Mouse (Mus musculus): ENCODE results near the gene Tmem221.
A peak's percentile ranks its signal among the peaks of the same experiment; 100 is the strongest.

Gene Tmem221

GRCm38 (mm10) chr8:71577856-71578387 lies 19.3 kb upstream of the Tmem221 start:
- no peak for DNase-seq

DNA sequence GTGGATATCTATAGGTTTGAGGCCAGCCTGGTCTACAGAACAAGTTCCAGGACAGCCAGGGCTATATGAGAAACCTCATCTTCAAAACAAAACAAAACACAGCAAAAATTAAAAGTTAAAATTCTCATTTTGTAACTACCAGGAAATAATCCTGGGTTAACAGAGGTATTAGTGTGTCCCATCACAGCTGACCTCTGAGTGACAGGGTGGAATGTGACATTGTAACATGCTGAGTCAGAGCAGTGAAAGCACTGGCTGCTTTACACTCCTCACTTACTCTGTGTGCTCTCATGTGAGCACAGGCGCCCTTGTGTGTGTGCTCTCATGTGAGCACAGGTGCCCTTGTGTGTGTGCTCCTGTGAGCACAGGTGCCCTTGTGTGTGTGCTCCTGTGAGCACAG lies 16.3 kb upstream of the Tmem221 start:
- no peak for DNase-seq

DNA sequence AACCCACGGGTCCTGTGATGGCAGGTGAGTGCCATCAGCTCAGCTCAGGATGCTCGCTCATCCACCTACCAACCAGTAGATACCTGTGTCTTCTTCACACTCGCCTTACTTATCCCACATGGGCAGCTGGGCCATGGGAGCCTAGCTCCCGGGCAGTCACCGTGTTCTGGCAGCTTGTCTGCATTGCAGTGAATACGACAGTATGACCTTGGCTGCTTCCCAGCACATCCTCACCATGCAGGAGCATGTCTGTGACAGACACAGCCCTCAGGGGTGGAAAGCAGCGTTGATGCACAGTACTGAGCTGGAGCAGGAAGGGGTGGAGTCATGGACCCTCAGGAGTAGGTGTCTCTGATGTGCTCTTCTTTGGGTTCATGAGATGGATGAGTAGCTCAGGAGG lies 15.8 kb upstream of the Tmem221 start:
- no peak for DNase-seq

DNA sequence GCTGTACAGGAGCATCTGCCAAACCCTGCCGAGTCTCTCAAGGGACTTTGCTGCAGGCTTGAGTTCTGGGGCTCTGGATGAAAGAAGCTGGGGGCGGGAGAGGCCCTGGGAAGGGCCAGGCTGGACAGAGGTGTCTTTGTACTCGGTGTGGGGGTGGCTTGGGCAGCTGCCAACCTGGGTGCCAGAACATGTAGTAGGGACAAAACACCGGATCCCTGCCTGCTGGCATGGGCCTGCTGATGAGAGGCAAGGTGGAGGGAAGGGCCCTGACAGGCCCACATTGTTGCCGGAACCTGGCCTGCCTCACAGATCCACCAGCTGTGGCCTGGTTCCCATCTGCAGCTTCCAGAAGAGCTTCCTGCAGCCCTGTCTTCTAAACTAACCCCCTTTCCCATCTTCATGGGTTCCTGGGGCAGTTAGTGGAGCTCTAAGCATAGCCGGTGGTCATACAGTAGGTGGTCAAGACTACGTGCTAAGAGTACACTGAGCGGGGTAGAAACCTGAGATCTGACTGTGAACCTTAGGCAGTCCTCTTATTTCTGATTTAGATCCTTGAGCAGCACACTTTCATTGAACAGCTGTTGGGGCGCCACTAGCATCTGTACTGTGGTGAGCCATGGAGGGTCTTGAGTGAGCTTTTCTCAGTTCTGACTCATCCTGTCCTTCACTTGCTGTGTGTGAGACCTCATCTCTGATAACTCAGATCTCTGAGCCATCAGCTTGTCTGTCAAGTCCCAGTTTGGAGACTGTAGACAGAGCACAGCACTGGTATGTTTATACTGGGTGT lies 14.4 kb upstream of the Tmem221 start:
- peak; percentile 83 for DNase-seq

- no peak for DNase-seq
Measured at GRCm38 (mm10) chr8:71572077-71572476, 13.4 kb upstream of the Tmem221 start.

- peak; percentile 99 for DNase-seq
Measured at GRCm38 (mm10) chr8:71570291-71570954, 11.8 kb upstream of the Tmem221 start.

- DNase-seq = peak; percentile 98
Measured at GRCm38 (mm10) chr8:71569366-71570290, 11.0 kb upstream of the Tmem221 start.

DNA sequence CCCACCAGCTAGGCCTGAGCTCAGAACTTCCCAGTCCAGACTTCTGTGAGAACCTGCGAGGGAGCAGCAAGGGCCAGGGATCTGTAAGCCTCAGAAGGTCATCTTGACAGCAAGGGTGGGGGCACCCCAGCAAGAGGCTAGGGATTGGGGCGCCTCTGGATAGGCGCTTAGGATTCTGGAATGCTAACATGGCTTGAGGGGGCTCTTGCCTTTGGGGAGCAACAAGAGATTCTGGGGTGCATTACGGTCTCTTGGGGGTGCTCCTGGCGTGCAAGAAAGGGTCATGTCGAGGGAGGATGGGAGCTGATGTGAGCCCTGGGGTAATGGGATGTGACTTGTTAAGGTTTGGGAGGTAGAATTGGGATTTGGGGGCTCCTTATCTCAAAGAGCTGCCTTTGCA lies 10.3 kb upstream of the Tmem221 start:
- DNase-seq = peak; percentile 77

- DNase-seq = peak; percentile 78
Measured at GRCm38 (mm10) chr8:71568387-71568937, 9.8 kb upstream of the Tmem221 start, which contains the start of gene Slc27a1. Gene Slc27a1, plus strand, starts transcription at chr8:71568882.

DNA sequence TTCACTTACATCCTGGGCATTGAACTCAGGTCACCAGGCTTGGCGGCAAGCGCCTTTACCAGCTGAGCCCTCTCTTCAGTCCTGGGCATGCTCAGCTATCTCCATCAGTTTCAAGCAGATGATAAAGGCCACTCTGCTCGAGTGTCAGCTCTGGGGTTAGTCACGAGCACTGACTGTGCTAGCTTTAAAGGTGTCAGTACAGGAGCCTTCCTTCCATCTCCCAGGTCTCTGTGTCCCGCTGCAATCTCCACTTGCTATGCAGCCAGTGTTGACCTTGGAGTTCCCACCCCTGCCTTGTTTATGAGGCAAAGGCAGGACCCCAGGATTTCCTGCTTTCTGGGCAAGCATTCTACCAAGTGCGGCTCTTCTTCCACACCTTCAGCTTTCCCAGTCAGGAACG lies 8.9 kb upstream of the Tmem221 start:
- no peak for DNase-seq

- DNase-seq = no peak
Measured at GRCm38 (mm10) chr8:71566501-71566900, 7.8 kb upstream of the Tmem221 start, which contains the start of gene Nxnl1. Gene Nxnl1, minus strand, starts transcription at chr8:71566601.

DNA sequence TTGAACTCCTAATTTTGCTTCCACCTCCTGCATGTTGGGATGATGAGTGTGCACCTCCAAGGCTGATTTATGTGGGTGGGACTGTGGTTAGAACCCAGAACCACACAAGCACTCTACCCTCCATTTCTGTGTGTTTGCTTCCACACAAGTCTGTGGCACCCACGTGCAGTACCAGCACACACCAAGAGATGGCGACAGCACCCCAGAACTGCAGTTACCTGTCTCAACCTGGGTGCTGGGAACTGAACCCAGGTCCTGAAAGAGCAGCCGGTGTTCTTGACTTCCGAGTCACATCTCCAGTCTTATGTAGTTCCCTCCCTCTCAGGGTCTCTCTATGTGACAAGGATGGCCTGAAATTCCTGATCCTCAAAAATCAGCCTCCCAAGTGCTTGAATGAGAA lies 5.3 kb upstream of the Tmem221 start:
- no peak for DNase-seq

- peak; percentile 78 for DNase-seq
Measured at GRCm38 (mm10) chr8:71562751-71563150, 4.1 kb upstream of the Tmem221 start.

DNA sequence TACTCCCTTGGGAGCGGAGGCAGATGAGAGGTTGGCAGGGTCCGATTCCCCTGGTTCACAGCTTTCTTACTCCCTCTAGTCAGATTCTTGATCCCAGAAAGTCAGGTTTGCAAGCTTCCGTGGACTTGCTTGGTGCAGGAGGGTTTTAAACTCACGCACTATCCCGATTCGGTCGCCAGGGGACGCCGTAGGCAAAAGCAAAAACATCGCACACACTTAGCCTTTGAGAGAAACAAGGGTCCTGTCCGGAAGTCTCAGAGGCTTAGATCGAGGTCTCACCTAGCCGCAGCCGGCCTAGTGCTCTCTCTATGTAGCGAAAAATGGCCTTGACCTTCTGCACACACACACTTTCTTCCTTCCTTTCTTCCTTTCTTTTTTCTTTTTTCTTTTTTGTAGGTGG lies 2.7 kb upstream of the Tmem221 start:
- peak; percentile 57 for DNase-seq

GRCm38 (mm10) chr8:71560765-71561164 lies 2.1 kb upstream of the Tmem221 start:
- no peak for DNase-seq

GRCm38 (mm10) chr8:71560071-71560470 lies 1.4 kb upstream of the Tmem221 start:
- DNase-seq = no peak

DNA sequence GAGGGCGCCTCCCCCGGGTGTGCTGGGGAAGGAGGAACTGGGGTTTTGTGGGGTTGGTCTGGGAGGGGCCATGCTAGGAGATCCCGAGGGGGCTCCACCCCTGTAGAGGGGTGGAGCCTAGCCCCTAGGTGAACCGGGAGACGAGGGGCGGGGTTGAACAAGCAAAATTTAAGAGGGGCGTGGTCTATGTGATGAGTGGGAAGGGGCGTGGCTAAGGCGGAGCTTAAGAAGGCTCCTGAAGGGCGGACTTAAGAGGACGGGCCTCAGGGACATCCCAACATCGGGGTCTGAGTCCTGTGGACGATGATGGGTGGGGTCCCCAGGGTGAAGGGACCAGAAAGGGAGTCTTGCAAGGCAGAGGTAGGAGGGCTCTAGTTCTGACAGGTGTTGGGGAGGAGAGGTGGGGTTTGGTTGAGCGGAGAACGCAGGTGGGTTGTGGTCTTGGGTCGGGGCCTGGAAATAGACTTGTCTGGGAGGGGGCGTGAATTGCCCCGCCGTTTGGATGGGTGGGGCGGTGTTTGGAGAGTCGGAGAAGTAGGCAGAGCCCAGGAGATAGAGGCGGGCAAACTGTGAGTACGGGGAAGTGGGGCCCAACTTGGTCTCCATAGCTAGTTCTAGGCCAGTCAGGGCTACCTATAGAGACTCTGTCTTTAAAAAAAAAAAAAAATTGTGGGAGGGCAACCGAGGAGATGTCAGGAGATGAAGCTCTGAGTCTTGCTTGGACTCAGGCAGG lies 453 bp upstream of the Tmem221 start:
- peak; percentile 38 for DNase-seq

DNA sequence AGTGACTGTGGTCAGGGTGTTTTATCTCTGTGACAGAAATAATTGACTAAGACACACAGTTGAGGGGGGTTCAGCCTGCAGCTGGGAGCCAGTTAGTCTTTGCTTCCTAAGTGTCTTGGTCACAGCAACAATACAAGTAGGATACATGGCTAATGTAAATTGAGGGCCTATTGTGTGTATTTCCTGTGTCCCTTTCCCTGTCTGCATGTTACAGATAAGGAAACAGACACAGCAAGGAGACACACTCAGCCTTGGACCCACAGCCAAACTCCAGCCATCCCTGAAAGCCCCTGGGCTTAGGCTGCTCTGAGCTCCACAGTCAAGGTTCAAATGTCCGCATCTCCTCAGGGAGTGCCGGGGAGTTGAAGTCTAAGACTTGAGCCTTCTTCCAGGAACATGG lies 4.0 kb downstream of the Tmem221 start:
- DNase-seq = no peak

- DNase-seq = no peak
Measured at GRCm38 (mm10) chr8:71554001-71554400, 4.7 kb downstream of the Tmem221 start.

DNA sequence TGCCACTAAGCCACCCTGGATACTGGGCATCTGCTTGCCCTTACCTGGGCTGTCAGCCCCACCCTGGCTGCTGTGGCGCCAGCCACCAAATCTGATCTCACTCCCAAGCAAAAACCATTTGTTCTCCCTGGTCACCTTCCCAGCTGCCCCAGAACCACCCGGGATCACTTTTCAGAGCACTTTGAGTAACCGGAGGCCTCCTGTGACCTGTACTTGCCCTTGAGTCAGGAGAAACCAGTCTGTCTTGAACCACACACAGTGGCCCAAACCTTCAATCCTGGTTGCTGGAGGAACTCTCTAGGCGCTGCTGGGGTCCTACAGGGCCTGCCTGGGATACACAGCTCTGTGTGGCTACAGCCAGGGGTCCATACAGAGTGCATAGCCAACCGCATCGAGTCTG lies 5.9 kb downstream of the Tmem221 start:
- no peak for DNase-seq

GRCm38 (mm10) chr8:71550754-71551153 lies 7.9 kb downstream of the Tmem221 start:
- no peak for DNase-seq

- no peak for DNase-seq
Measured at GRCm38 (mm10) chr8:71547590-71547989, 11.1 kb downstream of the Tmem221 start.
